Mouse (Mus musculus): ENCODE data around the gene Otof.
A peak's percentile ranks its signal among the peaks of the same experiment; 100 is the strongest.

Otof gene

DNA sequence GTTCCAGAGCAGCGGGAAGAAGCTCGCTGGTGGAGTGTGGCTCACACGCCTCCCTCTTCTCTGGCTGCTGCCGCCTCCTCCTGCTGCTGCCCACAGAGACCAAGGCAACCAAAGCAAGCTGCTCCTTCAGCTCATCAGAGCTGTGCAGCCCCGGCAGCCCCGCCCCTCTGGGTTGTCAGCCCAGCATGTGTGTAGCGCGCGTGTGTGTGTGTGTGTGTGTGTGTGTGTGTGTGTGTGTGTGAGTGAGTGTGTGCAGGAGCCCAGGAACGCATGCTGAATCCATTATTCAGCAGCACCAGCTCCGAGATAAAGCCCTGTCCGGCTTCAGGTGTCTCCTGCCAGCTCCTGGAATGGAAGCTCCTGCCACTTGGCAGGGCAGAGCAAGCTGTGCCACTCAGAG, at the start of gene Otof:
Gene Otof, minus strand, starts transcription at position 112 of the 400 bp plus-strand sequence.
- DNase-seq (ENCODE audit: extremely low spot score, low read depth, low spot score) = no peak

DNA sequence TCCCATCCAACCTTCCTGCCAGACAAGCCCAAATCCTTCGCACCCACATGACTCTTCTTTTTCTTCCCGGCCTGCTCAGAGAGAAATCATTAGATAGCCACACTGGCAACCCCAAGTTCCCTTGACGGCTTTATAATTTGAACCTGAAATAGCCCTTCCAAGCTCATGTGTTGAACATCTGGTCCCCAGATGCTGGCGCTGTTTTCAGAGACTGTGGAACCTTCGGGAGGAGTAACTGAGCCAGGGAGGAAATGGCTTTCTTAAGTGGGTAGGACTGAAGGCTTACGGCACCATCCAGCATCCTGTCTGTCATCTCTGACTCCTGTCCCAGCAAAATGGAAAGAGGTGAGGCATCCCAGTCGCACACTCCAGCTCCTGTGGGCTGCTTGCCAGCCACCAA, 35.6 kb upstream of the Otof start:
- peak; percentile 89 for DNase-seq (ENCODE audit: extremely low spot score, low read depth, low spot score)

DNA sequence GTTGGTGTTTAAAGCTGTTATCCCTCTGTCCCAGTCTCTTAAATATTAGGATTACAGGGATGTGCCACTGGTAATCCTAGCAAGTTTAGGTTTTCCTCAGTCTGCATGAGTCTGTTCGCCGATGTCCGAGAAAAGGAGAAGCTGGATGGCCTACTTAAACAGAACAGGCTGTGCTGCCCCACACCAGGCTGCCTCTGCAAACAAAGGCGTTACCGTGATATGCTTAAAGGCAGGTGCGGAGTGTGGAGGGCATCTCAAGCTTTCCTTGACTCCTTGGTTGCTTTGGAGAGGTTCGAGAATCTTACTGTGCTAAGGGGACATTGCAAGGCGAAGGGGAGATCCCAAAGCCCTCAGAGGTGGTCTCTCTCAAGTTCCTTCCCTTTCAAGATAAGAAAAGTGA, 35.1 kb upstream of the Otof start:
- DNase-seq (ENCODE audit: extremely low spot score, low read depth, low spot score) = peak; percentile 39

DNA sequence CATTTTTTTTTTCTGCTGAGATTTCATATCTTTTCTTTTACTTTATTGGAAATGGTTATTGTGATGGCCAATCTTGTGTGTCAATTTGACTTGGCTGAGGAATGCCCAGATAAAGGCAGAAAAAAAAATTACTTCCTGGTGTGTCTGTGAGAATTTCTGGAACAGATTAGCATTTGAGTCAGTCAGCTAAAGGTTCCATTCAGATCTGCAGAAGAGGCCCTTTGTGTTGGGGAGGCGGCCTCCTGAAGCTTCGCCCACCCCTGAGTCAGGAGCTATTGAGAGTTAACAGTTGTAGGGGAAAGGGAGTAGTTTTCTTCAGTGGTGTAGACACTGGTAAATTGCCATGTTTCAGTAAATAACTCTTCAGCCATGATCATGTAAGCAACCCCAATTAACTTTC, 33.6 kb upstream of the Otof start:
- DNase-seq (ENCODE audit: extremely low spot score, low read depth, low spot score) = no peak

DNA sequence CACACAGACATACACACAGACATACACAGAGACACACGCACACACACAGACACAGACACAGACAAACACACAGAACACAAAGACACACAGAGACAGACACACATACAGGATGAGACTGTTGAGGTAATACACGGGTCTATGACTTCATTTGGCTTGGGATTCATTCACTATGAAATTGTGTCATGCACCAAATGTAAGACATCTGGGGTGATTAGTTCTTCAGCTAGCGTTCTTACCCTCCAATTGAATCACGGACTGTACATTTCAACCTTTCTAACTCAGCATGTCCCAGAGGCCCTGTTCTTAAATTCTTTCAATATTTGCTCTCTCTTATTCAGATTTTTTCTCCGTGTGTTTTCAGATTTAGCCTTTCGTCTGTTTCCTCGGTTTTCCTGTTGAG, 32.9 kb upstream of the Otof start:
- DNase-seq (ENCODE audit: extremely low spot score, low read depth, low spot score) = no peak

DNA sequence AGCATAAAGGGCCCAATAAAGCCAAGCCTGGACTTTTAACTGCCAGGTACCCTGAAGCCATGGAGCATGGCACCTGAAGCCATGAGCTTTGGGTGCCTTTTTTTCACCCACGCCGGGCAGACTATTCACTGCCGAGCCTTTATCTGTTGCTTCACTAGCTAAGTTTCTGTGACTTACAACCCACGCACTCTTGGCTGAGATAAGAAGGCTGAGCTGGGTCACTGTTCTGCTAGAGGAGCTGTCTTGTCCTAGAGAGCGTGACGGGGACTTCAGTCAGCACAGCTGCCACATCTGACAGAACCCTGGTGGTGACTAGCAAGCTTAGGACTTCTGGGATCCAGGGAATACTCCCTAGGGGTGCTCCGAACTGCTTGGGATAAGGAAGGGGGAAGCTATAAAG, 32.0 kb upstream of the Otof start:
- no peak for DNase-seq (ENCODE audit: extremely low spot score, low read depth, low spot score)

DNA sequence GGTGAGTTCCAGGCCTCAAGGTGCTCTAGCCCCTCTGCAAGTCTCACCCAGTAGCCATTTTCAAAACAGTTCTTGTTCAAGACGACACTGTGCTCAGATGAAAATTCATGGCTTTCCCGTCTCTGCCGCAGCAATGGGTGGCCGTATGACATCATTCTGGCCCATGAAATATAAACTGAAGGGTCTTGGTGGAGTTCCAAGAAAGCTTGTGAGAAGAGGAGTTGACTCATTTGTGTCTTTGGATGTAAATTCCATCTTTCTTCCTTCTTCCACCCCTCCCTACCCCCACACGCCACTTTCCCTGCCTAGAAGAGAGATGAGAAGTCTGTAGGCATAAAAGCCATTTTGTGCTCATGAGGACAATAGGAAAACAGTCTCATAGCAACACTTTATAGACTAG, 29.1 kb upstream of the Otof start:
- no peak for DNase-seq (ENCODE audit: extremely low spot score, low read depth, low spot score)

DNA sequence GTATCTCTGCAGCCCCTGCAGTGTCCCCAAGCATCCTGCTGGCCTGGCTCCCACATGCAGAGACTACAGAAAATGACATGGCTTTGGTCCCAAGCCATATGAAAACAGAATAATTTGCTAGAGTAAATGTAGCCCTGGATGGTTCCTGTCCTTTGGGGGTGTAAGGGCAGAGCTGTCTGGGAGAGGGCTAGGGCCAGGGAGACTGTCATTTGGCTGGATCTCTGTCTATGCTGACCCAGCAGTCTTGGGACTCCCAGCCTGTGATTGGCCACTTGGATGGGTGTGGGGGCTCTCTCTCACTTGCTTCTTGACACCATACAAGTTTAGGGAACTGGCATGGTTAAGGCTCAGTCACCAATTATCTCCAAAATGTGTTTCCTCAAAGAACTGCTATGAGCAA, 28.5 kb upstream of the Otof start:
- no peak for DNase-seq (ENCODE audit: extremely low spot score, low read depth, low spot score)

DNA sequence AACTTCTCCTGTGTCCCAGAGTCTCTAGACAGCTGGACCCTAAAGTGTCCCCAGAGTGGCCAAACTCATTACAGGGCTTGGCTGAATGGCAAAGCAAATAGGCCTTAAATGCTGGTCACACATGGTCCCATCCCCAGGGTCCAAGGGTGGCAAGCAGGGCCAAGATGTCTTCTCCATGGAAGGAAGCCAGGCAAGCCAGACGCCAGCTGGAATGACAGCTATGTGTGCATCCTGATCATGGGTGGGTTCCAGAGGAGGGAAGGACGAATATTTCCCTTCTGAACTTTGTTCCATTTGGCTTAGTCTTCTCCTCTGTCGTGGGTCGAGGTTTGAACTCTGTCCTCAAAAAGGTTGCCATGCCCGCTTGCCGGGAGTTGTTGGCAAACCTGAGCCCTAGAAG, 23.4 kb upstream of the Otof start:
- no peak for DNase-seq (ENCODE audit: extremely low spot score, low read depth, low spot score)

DNA sequence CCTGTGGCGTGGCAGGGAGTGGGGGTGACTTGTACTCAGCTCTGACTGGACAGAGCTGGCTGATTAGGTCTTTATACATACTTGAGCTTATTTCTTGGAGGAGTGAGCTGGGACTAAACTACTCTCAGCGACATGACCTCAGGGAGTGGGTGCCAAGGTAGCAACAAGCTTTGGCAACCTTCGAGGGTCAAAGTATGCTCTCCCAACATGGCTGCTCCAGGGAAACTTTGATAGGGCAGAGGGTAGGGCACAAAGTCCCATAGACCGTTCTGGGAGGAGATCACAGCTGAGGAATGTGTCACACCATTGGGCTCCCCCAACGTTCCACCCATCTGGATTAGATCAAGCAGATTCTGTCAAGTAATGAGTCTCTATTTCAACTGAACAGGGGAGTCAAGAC, 22.9 kb upstream of the Otof start:
- DNase-seq (ENCODE audit: extremely low spot score, low read depth, low spot score) = no peak

DNA sequence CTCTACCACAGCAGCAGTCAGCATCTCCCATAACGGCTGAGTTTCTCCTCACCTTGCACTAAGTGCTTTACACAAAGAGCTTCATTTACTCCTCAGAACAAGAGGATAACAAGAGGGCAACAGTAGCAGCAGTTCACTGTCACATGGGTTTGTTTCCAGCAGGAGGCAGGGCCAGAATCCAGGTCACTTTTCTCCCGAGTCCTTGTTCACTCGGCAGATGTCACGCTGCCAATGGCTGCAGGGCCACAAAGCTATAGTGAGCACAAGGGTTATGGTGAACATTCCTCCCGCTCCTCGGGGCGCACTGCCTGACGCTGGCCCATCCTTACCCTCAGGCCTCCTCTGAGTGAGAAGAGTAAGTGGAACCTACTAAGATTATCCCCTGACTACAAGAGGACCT, 21.8 kb upstream of the Otof start:
- DNase-seq (ENCODE audit: extremely low spot score, low read depth, low spot score) = no peak

DNA sequence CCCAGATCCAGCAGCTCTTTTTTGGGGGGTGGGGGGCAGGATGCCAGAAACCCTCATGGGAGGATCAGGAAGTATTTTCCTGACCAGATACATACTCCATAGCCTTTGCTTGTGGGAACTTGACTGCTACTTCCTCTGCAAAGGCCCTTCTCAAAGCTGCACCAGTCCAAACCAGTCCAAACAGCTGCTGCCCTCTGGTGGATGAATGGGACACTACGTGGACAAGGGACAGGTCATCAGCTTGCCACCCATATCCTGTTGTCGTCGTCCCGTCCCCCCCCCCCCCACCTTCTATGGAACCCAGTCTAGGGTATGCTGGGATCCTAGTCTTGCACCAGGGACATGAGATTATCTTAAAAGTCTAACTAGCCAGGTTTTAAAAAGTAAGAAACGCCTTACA, 20.6 kb upstream of the Otof start:
- peak; percentile 44 for DNase-seq (ENCODE audit: extremely low spot score, low read depth, low spot score)

DNA sequence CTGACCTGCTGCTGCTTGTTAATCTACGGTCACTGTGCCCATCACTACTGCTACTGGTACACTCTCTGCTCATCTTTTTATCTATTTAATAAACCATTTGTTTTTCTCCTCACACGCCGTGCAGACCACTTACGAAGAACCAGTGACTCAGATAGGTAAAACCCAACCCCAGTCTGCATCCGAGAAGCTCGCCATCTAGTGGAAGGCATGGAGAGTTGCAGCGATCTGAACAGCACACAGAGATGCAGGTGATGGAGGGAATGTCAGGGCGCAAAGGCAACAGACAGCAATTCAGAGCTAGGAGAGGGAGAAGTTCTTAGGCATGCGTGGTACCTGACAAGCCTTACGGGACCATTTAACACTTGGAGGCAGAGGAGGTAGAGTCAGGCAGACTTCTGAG, 14.8 kb upstream of the Otof start:
- DNase-seq (ENCODE audit: extremely low spot score, low read depth, low spot score) = no peak

DNA sequence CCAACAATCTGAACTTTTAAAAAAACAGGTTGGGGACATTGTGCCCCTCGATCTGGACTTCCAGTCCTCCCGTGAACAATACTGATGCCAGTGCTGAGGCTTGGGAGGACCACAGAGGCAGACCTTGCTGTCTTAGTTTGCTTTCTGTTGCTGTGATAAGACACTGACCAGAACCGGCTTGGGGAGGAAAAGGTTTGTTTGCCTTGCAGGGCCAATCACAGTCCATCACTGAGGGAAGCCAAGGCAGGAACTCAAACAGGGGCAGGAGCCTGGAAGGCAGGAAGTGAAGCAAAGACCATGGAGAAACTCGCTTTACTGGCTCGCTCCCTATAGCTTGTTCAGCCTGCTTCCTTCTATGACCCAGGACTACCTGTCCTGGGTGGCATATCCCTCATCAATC, 10.4 kb upstream of the Otof start:
- DNase-seq (ENCODE audit: extremely low spot score, low read depth, low spot score) = no peak

DNA sequence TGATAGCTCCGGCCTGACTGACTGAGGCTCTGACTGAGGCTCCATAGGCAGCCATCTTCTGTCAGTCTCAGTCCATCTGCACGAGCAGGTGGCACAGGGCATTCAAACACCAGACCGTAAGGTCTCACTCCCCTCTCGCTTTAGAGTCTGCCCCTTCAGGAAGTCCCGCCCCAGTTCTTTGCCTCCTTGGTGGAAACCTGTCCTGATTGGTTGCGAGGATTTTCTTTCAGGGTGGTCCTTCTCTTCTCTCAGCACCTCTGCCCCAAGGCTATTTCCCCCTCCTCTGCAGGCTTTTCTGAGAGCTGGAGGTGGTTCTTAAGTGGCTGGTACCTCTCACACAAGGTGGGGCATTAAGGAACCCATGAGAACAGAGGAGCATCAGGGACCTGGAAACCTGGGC, 8.7 kb upstream of the Otof start:
- DNase-seq (ENCODE audit: extremely low spot score, low read depth, low spot score) = no peak

DNA sequence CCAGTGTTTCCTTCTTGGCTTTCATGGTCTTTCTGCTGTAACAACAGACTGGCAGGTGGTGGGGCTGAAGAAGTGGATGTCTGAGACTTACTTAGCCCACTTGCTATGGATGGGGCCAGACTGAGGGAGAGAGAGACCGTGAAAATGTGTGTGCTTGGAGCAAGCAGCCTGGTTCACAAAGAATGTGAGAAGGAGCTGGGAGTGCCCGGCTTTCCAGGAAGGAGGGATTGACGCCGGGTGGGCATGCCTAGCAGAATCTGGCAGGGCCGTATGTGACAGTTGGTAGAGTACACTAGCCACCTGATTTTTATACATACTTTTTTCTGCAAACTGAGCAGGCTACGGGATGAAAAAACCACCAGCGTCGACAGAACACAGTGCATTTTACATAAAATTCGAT, 4.6 kb upstream of the Otof start:
- no peak for DNase-seq (ENCODE audit: extremely low spot score, low read depth, low spot score)

DNA sequence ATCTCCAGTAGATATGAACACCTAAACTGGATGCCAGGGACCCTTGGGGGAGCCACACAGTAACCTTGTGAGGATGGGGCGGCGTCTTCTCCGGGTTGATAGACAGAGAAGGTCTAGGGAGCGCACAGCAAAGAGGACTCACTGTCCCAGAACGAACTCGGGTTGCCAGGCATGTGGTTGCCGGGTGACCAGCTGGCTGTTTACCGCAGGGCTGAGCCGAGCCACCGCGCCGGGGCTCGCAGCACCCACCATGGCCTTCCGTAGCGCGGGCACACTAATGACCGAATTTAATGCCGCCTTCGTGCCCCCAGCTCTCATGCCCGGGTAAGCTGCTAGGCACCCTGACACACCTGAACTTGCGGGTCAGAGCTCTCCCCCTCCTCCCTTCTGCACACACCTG, 4.1 kb upstream of the Otof start, which contains the start of gene 1700001C02Rik:
Gene 1700001C02Rik, plus strand, starts transcription at position 187 of the 400 bp plus-strand sequence.
- no peak for DNase-seq (ENCODE audit: extremely low spot score, low read depth, low spot score)

DNA sequence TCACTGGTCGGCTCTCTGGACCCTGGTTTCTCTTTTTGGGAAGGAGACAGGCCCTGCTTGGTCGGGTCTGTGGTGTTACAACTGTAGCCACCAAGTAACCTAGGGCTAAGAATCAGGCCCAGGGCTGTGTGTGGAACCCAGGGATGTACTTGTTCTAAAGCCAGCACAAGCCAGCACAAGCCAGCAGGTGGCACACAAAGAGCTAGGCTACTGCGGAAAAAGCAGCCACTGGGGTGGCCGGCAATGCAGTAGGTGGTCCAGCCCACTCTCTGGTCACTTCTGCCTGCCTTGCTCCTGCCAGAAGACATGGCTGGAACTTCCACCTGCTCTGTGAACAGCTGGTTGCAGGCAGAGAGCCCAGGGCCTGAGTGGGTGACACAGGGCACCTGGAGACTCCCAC, 1.6 kb downstream of the Otof start:
- DNase-seq (ENCODE audit: extremely low spot score, low read depth, low spot score) = no peak

DNA sequence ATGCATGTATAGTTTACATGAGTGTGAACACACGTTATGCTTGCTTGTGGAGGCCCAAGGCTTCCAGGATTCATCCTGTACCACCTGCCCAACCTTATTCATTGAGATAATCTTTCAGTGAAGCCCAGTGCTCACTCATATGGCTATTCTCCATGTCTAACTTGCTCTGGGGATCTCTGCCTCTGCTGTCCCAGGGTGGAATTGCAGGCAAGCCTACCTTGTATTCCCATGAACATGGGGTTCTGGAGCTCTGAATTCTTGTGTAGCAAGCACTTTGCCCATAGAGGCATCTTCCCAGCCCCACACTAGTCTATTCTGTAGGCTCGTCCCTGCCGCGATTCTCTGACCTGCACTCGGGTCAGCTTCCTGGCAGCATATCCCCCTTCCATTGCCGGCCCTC, 5.7 kb downstream of the Otof start:
- DNase-seq (ENCODE audit: extremely low spot score, low read depth, low spot score) = no peak

DNA sequence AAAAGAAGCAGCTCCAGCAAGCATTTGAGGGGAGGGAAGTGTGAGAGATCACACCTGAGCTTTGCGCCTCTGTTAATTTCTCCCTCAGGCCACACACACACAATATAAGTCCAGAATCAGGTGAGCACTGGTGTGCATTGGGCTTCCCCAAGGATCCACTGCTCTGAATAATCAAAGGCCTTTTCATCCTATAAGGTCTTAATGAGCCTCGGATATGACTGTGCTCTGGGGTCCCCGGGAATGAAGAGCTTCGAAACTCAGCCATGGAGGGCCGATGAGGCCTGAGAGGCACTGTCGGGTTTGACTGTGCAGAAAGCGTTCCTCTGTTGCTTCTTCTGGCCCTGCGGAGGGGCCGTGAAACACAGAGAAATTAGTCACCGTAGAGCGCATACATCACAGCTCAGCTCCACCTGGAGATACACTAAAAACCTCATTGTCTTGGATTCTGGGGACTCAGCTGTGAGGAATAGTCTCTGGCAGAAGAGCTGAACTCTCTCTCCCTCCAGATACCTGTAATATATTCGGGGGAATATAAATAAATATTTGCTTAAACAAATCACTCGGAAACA, 17.3 kb downstream of the Otof start:
- no peak for DNase-seq (ENCODE audit: extremely low spot score, low read depth, low spot score)

DNA sequence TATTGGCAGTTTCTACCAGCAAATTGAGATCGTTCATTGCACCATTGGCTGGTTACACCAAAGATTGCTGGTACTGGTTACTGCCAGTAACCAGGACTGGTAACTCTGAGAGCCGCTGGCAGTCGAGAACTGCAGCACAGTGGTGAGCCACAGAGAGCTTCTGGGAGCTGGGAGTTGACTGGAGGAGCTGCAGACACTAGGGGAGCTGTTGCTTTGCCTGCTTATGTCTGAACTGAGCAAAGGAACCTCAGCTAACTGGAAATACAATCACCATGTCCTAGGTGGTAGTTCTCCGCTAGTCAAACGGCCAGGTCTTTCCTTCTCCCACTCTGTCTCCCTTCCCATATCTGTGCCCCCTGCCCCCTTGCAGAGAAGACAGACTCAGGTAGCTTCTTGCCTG, 19.5 kb downstream of the Otof start:
- DNase-seq (ENCODE audit: extremely low spot score, low read depth, low spot score) = no peak

DNA sequence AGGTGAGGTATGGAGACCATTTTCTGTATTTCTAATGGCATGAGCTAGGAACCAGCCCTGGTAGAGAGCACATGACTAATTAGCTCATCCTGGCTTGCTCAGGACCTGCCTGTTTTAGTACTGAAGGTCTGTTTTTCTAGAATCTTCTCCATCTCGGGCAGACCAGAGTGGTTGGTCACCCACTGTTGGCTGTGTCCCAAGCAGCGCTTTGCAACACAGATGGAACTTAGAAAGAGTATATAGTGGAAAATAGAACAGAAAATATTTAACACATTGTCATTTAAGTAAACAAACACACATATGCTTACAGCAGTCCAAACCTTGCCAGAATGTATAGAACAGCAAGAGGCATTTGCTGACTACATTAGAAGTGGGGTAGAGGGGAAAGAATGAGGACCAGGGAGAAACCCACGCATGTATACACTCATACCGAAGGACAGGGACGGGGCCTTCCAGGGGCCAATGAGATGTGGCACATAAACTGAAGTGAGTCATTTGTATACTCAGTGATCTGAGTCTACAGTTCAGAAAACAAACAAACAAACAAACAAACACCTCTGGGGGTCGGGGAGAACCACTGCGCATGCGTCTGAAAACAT, 21.3 kb downstream of the Otof start:
- DNase-seq (ENCODE audit: extremely low spot score, low read depth, low spot score) = no peak

DNA sequence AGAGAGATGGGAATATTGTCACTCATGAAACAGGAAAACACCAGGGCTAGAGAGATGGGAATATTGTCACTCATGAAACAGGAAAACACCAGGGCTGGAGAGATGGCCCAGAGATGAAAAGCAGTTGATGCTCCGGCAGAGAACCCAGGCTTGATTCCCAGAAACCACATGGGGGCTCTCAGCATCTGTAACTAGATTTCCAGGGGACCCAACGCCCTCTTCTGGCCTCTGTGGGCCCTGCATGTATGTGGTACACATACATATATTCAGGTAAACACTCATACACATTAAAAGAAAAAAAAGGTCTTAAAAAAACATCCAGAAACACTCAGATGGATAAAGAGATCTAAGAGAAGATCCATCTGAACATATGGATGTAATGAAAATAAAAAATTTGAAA, 22.8 kb downstream of the Otof start:
- no peak for DNase-seq (ENCODE audit: extremely low spot score, low read depth, low spot score)

All from hindlimb bud, embryonic 11.5 days (tissue).